Mouse (Mus musculus) gastrocnemius, adult 8-10 months (tissue): ENCODE data around the gene Ccser2. TPM values are rescaled to one million over a fixed set of nuclear protein-coding genes. Genes with fewer than 3 reads are reported as not detected.
"Not testable (repeated sequence)": the region's sequence is repeated elsewhere in the genome, so short reads cannot be mapped to it uniquely, and the experiment has no call there.

Source experiments
- DNase-seq, 2 experiments: peaks; one replicate each; pipeline ENCODE4 v3.0.0; 2022; ENCODE audit warnings: low spot score in 2 of 2
- total RNA-seq, 4 experiments: library from RNA; stranded (reverse); gene quantifications; 2 replicates each; pipeline ENCODE4 v1.2.4; 2022

Ccser2 gene
- 10 to 100 TPM; 62.5 to 78.0 (median 72.6) TPM for total RNA-seq

GRCm38 (mm10) chr14:36968628-36969147 lies at the start of gene Ccser2:
Gene Ccser2 (minus strand): TSS chr14:36968777.
- DNase-seq = peak; percentile 96 to 97

DNA sequence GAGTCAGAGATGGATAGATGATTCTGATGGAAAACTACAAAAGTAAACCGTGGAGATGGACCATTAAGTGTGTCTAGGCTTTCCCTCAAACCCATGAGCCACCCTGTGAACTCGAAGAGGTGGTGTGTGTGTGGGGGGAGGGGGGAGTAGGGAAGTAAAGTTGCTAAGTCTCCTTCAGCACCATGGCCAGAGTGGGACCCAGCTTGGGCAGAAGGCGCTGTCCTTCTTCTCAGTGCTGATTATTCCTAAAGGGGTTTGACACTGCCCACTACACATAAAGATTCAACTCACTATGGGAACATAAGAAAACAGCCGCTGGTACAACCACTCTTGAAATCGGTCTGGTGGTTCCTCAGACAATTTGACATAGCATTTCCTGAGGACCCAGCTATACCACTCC lies 47.3 kb upstream of the Ccser2 start:
- DNase-seq = no peak

DNA sequence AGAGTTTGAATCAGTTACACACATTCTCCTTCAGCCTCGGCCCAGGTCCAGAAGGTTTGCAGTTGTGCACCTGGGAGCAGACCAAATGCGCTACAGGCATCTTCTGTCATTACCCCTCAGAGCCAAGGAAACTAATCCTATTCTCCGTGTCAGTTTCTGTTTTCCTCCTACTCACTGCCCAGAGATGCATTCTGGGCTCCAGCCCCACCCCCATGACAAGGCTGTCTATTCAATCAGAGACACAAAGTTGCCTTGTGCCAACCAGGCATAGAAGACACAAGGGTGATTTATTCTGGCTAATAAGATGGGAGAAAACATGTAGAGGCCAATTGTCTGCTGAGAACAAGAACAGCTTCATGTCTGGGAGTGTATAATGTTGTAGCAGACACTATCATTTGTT lies 45.1 kb upstream of the Ccser2 start:
- no peak for DNase-seq

- no peak for DNase-seq
Observed at GRCm38 (mm10) chr14:37009686-37010085, 41.1 kb upstream of the Ccser2 start.

DNA sequence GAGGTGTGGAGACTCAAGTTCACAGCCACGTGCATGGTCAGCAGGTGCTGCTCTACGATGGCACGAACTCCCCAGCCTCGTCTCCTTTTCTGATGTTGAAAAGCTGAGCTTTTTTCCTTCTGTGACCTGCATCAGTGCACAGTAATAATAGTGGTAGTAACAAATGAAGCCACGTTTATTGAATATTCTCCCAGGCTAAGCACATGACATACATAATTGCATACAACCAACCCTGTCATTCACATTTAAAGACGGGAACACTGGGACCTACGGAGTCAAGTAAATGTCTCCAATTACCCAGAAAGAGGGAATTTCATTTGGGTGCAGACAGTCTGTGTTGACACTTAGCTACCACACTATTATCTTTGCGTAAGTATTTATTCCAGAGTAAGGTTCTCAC lies 37.9 kb upstream of the Ccser2 start:
- DNase-seq = no peak

DNA sequence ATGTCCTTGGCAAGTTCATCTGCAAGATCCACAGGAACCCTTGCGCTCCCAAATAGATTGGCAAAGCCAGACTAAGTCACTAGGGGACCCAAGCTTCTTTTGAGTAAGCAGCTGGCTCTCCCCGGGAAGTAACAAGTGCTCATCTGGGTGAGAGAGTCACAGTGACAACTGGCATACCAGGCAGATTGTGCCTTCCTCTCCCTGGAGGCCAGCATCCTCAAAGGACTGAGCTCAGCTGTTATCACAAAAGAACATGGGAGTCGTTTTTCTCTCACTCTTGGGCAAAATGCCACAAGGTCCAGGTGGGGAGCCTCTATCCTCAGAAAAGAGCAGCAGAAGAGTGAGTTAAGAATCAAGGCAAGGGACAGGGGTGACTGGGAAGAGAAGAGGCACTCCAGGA lies 37.3 kb upstream of the Ccser2 start:
- no peak for DNase-seq

GRCm38 (mm10) chr14:37003431-37004095 lies 35.0 kb upstream of the Ccser2 start:
- no peak for DNase-seq

DNA sequence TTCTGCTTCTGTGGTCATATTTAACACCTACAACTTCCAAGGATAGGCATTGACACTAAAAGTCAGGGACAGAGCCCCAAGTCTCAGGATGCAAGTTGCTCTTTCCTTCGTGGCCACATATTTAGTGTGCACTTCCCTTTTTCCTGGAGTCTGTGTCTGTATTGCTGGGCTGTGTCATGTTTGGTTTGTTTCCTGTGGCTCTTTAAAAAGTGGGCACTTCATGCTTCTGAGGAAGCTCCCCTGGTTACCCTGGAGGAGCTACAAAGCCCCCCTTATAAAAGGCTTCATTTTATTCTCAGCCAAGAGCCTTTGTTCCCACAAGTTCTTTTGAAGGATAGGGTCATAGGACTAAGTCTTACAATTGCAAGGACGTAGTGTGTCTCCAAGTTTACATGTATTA lies 34.3 kb upstream of the Ccser2 start:
- DNase-seq = no peak

- not testable (repeated sequence) for DNase-seq
Observed at GRCm38 (mm10) chr14:37000780-37001179, 32.2 kb upstream of the Ccser2 start.

DNA sequence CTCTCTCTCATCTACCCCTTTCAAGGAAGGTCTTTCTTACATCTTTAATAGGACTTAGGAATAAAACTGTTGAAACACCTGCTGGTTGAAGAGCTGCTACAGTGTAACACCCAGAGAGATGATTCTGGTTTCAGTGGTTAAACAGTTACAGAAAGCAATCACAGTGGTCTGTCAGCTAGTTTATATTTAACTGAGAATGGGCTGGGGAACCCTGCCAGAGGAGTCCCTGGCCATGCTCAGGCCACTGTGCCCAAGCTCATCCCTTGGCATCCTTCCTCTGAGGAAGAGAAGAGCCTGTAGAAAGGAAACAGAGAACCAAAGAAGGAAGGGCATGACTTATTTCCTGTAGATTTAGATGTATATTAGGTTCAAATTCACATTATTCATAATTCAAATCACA lies 21.2 kb upstream of the Ccser2 start:
- DNase-seq = no peak

- no peak for DNase-seq
Observed at GRCm38 (mm10) chr14:36985693-36986092, 17.1 kb upstream of the Ccser2 start.

- no peak for DNase-seq
Observed at GRCm38 (mm10) chr14:36975019-36975418, 6.4 kb upstream of the Ccser2 start.

DNA sequence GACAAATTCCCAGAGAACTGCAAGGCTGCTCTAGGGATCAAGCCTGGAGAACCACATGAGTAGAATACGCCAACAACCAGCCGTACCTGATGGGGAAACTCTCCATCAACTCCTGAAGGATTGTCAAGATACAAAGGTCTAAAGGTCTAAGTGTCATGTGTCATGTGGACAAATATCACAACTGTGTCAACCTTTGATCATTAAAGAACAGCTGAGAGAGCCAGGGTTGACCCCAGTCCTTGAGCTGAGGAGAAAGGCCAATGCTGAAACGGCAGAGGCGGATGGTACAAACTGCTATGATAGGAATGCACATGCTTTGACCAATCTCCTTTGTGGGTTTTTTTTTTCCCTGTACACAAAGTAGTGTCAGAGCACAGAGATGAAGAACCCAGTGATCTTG lies 2.6 kb upstream of the Ccser2 start:
- no peak for DNase-seq

DNA sequence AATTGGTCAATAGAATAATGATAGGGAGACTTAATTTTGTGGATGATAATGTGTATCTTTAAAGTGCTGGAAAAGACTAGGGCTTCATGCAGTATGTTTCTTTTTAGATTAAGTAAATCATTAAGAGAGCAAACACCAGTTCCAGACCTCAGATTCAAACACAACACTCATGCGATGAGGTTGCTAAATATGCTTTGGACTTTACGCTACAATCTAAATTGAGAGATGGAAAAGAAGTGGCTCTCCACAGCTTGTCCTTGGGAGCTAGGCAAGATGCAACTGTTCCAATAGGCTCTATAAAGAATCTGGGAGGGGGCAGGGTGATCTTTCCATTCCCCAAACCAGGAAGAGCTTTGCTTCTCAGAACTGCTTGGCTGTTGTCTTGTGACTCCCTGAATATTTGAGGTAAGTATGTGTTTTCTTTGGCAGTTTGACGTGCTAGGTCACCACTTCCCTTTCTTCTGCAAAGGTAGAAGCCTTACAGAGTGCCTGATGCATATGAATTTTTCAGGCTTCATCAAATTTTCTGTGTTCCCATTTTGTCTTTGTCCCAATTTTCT lies 1.4 kb upstream of the Ccser2 start:
- DNase-seq = no peak

DNA sequence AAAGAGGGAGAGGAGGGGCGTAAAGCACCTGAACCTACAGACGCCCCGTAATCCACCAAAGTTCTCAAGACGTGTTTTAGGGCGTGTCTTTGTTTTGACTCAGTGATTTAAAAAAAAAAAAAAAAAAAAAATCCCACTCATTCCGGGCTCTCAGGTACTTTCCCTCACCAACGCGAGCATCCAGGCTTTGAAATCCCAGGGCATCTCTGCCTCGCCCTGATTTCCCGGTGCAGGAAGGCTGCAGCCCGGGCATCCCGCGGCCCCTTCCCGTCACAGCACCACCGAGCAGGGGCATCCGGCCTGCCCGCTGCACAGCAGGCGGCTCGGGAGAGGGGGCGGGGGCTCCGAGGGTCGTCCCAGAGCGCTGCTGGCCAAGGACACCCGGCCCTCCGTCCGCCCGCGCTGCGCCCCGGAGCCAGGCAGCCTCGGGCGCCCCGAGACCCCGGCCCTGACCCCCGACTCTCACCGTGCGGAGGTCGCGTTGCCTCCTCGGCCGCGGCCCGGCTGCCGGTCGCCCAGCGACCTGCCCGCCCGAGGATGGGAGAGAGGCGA lies 425 bp downstream of the Ccser2 start:
- no peak for DNase-seq

DNA sequence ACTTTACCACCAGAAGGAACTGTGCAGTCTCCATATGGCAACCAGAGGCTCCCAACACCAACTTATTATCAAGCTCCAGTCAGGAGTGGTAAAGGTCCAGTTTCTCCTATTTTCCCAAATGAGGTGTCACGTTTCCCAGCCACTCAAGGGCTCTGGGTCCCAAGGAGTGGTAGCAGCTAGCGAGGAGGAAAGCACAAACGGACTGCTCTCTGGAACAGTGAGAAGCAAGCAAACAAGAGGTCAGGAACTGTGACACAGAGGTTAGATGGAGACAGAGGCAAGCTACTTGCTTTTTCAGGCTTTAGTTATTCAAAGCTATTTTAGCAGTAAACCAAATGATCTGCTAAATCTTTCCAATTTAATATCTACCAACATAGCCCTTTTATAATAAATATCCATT lies 3.2 kb downstream of the Ccser2 start:
- DNase-seq = no peak

DNA sequence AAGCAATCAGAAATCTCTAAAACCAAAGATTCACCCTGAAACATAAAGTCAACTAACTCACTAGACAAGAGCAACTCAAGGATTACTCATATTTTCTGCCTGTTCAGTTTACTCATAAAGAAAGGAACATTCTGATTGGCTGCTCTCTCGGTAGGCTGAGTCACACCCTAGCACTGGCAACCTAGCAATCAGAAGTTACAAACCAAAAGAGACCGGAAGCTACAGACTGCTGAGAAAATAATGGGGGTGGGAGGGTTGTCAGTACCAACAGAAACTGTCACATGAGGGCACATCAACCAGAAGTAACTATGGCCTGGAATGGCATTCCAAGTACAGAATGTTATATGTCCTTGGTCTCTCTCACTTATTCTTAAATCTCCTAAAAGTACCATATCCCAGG lies 6.1 kb downstream of the Ccser2 start:
- no peak for DNase-seq

- no peak for DNase-seq
Observed at GRCm38 (mm10) chr14:36957719-36958118, 10.9 kb downstream of the Ccser2 start.

- no peak for DNase-seq
Observed at GRCm38 (mm10) chr14:36957261-36957660, 11.3 kb downstream of the Ccser2 start.

- no peak for DNase-seq
Observed at GRCm38 (mm10) chr14:36956717-36957116, 11.9 kb downstream of the Ccser2 start.

- DNase-seq = no peak
Observed at GRCm38 (mm10) chr14:36952687-36953426, 15.7 kb downstream of the Ccser2 start.

DNA sequence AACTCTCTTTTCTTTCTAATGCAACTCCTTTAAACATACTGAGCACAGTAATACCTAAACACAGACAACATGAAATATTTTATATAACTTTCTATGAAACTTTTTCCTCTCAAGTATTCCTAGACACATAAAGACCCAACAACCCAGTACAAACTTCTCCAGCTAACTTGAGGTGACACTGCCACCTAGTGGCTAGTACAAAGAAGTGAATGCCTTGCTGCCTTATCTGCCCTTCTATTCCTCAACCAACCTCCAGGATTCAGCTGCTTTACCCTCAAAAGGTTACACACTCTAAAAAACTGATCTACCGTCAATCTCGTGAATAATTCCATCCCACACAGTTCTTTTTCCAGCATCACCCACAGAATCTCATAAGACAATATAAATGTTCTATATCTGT lies 16.4 kb downstream of the Ccser2 start:
- DNase-seq = no peak
